Mouse (Mus musculus): Measurements from ENCODE around the gene Opcml. TPM values are rescaled to one million over a fixed set of nuclear protein-coding genes. Genes with fewer than 3 reads are reported as not detected.

Opcml gene
- polyA plus RNA-seq, 1 experiment = 0.20 TPM

DNA sequence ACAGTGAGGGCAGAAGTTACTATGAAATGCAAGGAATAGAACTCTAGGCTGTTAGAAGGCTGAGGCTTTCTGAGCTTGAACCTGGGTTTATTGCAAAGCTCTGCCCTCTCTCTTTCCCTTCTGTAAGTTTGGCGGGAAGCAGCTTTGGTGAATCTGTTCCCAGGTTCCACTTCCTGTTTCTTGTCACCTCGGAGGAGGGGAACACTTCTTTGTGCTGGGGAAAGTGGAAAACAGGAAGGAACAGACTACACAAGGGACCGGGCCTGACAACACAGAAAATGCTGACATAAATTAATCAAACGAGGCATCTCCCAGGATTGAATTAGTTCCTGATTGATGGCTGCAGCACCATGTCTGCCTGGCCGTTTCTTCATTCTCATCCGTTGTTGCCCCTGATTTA lies 363.2 kb downstream of the Opcml start:
- no peak for DNase-seq (ENCODE audit: low read depth)

DNA sequence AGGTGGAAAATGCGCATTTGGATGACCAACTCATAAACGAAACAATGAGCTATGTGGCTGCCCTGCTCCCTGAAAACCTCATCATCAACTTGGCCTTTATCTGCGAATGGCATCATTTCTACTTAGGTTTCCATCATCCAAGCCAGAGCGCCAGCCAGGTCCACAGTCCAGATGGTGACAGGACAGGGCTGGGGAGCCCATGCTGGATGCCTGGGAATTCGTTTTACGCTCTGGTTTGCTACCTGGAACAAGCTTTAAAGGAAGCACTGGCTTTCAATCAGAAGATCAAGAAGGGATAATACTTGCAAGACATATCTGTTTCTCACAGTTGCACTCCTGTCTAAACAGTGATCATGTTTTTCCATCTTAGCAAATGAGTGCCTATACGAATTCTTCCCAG lies 366.5 kb downstream of the Opcml start:
- DNase-seq (ENCODE audit: low read depth) = no peak

DNA sequence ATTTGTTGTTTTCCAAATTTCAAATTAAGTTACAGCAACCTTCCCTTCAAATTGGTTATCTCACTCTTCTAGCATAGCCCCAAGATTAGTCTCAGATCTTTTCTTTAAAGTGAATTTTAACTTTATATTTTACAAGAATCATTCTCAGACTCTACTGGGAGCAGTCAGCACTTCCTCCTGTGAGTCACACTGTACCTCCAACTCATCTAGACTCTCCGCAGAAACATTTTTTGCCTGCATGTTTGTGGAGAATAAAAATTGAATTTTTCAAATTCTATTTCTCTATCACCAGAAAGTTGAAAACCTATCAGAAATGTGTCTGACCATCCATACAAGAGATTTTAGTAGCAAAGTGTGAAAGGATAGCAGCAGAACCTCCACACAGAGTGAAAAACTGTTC lies 370.4 kb downstream of the Opcml start:
- DNase-seq (ENCODE audit: low read depth) = no peak

DNA sequence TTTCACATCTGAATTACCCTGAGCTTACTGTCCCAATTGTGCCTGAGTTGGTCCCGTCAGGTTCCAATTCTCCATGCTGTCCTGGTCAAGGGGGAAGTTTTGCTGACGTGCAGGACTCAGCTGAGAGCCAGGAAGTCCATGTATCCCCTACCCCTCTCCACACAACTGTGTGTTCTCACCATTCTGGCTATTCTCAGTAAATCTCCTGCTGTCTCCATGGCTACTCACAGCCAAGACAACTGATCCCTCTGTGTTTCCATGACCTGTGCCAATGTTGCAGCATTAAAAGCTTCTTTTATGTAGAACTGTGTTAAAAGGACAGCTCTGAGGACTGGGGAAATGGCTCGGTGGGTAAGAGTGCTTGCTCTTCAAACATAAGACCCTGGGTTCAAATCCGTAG lies 373.4 kb downstream of the Opcml start:
- no peak for DNase-seq (ENCODE audit: low read depth)

DNA sequence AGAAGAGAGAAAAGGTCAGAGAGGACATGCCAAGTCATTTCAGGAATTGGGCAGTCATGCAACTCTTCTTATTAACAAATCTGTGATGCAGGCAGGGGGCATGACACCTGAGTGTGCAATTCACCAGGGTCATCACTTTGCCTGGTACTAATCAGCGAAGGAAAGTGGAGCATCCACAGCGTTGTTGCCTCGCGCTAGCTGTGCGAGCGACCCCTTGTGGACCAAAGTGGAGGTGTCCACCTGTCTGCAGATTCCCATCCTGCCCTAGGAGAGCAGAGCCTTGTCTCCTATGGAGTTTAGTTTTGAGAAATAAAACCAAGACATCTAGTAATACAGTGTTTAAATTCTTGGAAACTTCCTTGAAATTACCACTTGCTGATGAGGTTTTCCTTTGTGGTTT lies 381.3 kb downstream of the Opcml start:
- DNase-seq (ENCODE audit: low read depth) = no peak

DNA sequence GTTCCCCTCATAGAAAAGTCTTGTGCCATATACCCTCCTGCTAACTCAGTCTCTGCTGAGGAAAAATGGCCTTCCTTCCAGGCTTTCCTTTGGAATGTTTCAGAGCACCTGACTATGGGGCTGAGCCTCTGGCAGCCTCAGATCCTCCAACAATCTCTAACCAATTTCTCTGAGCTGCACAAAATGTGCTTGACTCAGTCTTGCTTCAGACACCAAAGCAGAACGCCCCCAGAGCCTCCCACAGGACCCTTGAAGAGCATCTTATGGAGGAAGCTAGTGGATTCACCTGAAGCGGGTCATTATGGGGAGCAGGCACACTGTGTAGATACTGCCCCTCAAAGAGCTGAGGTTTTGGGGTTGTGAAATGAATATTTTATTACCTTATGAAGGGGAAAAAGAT lies 386.5 kb downstream of the Opcml start:
- DNase-seq (ENCODE audit: low read depth) = no peak

DNA sequence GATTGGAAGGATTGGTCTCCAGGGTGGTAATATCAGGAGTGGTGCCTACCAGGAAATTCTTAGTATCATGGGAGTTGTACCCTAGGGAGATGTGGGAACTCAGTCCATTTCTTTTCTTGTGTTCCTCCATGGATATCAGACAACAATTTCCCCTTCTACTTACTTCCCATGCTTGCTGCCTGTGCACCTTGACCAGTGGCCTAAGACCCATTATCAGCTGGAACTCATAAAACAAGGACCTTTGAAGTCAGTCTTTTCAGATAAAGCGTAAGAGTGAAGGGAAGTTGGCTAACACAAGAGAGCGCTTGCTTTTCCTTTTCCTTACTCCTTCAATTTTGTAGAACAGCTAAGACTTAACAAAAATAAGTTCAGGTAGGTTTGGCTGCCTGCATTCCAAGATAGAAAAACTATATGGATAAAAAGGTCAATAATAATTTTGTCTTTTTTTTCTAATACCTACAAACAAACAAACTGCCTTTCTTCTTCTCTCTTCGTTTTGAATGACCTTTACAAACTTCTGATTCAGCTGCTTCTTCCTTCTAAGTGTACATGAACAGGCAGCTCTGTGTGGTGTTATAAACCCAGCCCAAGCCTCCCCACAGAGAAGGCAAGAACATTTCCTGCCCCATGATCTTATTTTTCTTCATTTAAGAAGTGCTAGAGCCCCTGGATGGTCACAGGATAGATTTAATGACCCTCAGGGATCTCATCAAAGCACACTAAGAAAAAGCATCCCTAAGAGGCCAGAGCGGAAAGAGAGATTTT lies 387.7 kb downstream of the Opcml start:
- DNase-seq (ENCODE audit: low read depth) = no peak

DNA sequence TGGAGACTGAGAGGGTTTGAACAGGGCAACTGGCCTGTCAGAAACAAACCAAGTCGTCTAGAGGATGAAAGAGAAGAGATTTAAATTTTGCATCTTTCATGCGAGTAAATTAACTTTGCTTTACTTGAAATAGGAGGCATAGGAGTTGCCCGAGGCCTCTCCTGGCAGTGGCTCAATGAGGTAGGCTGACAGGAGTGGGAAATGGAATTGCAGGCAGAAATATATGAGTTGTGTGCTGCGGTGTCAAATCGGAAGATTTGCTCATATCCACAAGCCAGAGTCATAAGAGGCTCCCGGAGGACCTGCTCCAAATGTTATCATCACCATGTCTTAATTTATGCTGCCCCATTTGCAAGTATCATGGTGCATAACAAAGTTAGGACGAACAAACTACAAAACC lies 391.3 kb downstream of the Opcml start:
- no peak for DNase-seq (ENCODE audit: low read depth)

DNA sequence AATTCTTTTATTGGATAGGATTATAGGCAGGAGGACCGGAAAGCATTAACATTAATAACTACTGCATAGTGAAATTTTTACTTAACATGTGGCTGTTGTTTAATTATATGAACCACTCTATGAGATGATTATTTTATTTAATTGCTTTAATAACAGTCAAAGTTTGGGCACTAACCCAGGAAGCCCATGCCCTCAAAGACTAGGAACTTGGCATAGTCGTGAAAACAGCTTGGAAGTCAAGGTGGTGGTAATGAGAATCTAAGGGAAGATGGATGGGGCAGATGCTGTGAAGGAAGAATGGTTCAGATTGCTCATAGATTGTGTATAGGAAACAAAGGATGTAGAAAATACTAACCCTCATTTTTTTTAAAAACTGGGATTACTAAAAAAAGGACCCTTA lies 399.7 kb downstream of the Opcml start:
- DNase-seq (ENCODE audit: low read depth) = no peak

DNA sequence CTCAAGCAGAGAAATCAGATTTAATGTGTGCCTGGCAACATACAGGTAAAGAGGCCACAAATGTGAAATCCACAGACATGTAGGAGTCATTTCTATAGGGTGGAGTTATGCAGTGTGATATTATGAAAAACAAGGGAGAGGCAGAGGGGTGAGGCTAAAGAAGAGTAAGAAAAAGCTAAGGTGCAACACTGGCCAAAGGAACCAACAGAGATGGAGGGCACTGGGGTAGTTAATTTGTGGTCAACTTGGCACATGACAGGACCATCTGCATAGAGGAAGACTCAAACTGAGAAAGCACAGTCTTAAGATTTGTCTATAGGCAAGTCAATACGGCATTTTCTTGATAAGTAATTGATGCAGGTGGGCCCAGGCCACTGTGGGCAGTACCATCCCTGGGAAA lies 400.2 kb downstream of the Opcml start:
- no peak for DNase-seq (ENCODE audit: low read depth)

DNA sequence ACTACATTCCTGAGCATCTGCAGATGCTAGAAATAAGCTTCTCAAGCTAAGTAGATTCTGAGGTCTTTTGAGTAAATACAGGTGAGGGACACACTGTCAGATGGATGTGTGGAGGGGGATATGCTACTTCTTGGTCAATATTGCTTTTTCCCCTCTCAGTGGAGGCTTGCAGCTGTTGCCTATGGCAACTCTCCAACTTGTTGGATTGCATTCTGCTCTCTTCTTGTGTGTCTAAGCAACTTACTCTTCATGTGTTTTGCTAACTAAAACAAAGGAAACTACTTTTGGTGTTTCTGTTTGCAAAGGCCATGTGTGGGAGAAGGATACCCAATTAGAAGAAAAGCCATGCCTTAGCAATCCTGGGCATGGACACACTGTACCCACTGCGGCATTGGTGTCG lies 406.0 kb downstream of the Opcml start:
- no peak for DNase-seq (ENCODE audit: low read depth)

DNA sequence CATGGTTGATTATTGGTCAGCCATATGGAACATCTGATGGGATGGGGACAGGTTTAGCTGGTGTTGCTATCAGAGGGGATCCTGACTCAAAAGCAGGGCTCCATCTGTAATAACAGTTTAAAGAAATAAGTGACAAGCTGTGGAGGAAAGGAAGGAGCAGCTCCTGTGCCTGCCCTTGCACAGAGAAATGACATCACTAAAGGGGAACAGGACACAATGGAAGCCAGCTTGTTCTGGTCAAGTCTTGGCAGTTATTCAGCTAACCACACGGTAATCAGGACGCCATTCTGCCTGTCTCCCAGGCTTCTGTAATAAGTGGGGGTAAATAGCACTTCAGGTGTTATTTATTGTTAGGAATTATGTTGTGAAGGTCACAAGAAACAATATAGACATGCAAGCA lies 406.5 kb downstream of the Opcml start:
- DNase-seq (ENCODE audit: low read depth) = no peak

DNA sequence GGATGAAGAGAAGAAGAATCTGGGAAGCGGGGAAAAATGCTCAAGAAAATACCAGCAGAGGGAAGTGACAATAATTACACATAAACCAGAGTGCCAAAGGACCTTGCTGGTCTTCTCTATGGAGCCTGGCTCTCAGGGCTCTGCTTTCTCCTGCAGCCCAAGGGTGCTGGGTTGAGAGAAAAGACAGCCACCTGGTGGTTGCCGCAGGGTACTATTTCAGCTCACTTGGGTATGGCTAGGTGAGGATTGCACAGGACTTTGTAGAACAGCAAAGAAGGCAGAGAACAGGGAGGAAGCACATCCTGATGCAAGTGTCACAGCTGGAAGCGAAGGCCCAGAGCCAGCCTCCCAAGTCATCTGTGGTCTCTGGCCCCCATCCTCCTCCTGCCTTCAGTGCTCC lies 407.1 kb downstream of the Opcml start:
- no peak for DNase-seq (ENCODE audit: low read depth)

DNA sequence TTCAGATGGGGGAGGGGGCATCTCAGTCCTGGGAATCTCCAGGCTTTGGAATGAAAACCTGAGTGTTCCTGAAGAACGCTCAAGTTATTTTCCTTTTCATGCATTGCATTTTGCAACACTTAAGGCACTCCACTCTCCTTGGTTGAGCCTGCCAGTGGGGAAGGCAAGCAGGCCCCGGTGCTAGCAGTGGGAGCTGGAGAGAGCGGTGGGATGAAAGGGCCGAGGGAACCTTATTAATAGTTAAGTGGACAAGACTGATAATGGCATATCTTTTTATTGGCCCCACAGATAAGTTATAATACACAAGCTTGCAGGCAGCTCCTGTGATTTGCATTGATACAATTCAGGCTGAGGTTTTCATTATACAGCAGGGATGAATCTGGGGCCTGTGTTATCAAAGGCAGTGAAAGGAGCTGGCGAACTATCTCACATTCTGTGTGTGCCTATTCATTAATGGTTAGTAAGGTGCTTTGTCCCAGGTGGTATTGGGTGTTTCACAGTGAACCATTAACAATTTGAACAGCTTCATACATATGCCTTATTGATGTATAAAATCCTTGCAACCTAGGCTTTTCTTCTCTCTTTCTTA lies 407.6 kb downstream of the Opcml start:
- DNase-seq (ENCODE audit: low read depth) = no peak

DNA sequence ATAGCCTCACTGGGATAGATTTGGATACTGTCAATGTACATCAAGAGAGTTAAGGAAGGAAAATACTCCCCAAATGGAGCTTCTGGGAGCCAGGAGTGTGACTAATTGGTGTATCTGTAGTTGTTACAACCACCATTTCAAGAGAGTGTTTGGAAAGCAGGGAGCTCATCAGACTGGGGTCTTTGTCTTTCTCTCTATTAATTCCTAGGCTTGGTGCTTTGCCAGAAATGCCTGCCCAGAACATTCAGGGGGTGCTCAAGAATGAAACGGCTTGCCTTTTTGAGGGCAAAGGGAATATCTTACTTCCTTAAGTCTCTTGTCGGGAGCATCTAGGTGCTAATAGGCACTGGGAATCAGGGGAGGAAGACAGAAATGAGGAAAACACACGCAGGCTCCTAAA lies 416.9 kb downstream of the Opcml start:
- no peak for DNase-seq (ENCODE audit: low read depth)

DNA sequence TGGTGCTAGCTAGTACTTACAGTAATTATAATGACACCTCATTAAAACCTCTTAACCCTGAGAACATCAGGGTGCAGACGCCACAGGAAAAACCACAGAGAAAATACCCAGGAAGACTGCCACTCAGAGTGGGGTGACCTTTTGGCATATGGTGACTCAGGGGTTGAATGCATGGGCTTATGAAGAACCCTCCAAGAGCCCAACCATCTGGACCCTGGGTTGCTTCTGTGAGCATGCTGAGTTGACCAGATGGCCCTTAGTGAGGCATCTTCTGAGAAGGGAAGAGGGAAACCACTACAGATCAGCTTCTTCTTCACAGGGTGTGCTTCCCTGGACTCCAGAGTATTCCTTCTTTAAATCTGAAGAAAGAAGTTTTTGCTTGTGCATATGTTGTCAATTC lies 418.1 kb downstream of the Opcml start:
- no peak for DNase-seq (ENCODE audit: low read depth)

DNA sequence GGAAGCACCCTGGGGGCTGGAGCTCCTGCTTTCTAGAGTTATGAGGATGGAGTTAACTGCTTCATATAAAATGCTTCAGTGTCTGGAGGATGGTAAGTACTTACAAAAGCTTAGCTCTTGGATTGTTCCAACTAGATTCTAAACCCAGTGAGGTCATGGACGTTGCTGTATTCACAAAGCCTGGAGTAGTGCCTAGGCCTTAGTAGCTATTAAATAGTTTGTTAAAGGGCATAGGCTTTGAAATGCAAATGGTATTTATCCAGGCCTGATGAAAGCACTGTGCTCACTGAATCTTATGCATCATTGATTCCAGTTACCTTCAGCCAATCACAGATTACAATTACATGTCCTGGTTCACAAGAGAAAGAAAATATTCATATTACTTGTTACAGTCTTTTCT lies 421.3 kb downstream of the Opcml start:
- DNase-seq (ENCODE audit: low read depth) = no peak

DNA sequence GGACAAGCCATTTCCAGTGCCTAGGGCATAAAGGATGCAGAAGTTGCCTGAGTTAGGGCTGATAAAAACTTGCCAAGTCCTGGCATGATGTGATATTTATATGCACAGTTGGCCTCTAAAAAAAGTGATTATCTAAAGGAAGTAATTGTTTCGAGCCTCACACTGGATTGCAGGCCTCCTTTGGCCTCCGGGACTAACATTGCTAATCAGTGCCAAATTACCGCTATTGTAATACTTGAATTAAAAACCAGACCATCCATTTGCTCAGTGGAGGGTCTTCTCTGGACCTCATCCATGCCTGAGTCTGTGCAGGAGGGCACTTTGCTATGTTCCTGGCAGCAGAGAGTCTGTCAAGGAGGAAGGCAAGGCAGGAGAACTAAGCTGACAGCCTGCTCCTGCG lies 423.3 kb downstream of the Opcml start:
- no peak for DNase-seq (ENCODE audit: low read depth)

DNA sequence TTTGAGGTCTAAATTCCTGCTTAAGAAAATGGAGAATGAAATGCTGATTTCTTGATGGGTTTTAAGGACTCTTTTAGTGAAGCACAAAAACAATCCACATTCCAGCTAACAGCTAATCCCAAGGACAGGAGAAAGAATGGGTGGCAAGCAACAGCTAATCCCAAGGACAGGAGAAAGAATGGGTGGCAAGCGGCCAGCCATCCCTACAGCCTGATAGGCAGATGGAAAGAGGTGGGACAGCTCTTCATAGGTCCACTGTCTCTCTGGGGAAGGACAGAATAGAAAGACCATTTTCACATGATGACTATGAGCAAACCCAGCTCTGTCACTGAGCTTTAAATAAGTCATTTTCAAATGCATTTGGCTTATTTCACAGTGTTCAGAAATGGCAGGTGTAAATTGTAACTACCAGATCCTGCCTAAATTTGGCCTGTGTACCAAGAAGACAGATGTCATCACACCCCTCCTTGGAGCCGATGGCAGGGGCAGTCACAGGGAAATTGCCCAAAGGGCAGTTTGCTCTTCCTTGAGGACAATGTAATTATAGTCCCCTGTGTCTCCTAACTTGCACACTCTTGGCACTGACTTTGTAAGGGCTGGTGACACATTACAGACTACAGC lies 427.6 kb downstream of the Opcml start:
- DNase-seq (ENCODE audit: low read depth) = no peak

DNA sequence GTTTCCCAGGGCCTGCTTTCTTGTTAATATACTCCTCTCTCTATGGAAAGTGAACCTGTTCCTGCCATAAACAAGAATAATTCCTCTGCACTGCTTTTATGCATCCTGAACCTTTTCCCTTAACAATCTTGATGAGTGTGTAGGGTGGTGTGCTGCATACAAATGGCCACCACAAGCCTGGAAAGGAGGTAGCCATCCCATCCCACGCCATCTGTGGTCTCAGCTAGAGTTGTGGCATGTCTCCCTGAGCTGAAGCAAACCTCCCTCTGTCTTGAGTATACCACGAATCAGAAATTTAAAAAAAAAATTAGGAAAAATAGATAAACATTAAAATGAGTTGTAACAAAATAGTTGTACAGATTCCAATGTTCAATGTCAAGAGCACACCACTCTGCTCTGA lies 432.2 kb downstream of the Opcml start:
- no peak for DNase-seq (ENCODE audit: low read depth)

DNA sequence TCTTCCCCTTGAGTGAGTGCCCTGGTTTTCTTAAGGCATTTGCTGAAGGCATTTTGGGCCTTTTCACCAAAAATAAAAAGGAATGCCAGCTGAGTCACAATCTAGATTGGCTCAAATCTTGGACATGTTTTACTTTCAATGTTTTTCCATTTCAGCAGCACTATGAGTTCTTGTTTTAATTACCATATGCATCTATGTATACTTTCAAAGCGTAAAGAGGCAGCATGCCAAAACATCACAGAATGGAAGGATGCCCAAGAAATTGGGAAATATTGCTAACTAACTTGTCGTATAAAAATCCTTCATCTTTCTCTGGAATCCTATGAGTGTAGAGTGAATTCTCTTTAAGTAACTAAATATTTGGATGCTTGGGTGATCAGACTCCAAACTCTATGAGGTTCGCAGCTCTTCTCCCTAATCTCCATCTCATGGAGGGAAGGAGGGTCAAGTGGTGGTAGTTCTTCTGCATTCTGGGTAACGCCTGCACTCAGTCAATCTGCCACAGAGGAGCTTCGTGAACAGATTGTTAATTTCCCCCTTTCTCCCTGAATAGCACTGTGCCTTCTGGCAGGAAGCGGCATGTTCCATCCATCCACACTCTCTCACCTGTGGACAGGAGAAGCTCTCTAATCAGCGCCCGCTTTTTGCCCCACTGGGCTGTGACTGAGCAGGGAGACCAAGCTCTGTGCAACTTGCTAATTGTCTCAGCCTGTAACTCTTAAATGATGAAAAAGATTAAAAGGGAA lies 435.4 kb downstream of the Opcml start:
- no peak for DNase-seq (ENCODE audit: low read depth)

DNA sequence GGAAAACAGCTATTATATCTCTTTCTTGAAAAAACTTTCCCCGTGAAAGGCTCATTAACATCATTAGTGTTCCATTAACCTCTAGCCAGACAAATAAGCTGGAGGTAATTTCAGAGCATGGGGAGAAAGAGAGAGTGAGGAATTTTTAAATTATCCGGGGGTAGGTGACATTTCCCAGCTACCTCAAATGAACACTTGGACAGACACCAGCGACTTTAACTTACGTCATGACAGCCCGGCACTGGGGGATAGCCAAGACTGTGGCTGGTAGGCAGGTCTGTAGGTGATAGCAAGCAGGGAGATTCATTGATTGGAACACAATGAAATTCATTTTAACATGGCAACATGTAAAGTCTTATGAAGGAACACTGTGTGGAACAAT lies 436.0 kb downstream of the Opcml start:
- DNase-seq (ENCODE audit: low read depth) = no peak

DNA sequence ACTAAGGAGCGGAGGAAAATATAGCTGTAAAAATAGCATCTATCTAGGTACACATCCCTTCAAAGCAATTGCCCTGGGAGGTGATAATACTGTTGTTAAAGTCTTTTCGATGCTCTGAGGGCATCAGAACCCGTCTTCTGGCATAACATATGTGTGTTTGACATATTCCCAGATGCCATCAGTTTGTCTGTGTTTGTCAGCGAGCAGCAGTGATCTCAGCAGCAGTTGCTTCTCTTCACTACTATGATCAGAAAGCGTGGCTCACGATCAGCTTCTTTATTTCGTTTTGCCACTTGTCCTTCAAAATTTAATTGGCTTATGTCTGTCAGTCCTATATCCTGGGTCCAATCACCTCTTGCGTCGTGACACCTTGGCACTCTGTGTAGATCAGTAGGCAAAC lies 447.9 kb downstream of the Opcml start:
- DNase-seq (ENCODE audit: low read depth) = no peak

All from gonadal fat pad, adult 2 months (tissue).